Mouse (Mus musculus) stomach, postnatal 0 days (tissue): ENCODE measurements around the gene C2cd4c.

Source experiments
- CTCF ChIP-seq: IDR thresholded peaks from 2 replicates; pipeline ENCODE4 v1.5.1; 2016; ENCODE audit warnings: antibody characterized with exemption, low read depth, mild to moderate bottlenecking, moderate library complexity
- EP300 ChIP-seq: optimal IDR thresholded peaks from 2 replicates; pipeline ENCODE3; 2016; ENCODE audit warnings: antibody characterized with exemption

DNA sequence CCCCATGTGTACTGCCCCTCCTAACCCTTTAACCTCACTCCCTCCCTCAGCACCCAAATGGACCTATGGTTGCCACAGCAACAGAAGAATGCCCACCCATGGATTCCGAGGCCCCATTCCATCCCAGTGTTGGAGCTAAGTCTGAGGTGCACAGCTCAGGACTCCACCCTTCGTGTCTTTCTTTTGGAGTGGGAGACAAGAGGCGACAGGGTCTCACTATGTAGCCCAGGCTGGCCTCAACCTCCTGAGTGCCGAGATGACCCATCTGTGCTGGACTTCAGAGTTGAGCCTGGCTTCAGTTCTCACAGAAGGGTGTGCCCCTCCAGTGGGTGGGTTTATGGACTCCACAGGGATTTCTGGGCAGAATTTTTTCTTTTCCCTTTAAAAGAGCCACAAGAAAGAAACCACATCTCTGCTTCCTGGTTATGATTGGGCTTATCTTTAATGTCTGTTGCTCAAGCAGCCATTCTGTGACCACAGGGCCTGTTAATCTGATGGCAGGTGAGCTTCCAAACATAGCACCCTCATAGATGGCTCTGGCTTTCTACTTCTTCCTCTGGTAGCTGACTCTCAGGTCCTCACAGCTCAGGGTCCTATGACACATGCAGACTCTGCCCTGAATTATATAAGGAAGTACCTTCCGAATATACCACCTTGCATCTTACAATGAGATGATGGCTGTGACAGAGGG is 26.6 kb downstream of the C2cd4c start, which contains the start of gene Theg:
- TF ChIP-seq CTCF, result no peak
- TF ChIP-seq EP300, result no peak
